Mouse (Mus musculus): ENCODE data around the gene Dolk.
A peak's percentile ranks its signal among the peaks of the same experiment; 100 is the strongest.

Gene Dolk

GRCm38 (mm10) chr2:30247681-30248080, 38.5 kb downstream of the Dolk start:
- no peak for DNase-seq

- DNase-seq: no peak
Measured at GRCm38 (mm10) chr2:30247036-30247435, 39.1 kb downstream of the Dolk start.

GRCm38 (mm10) chr2:30244595-30245178, 41.4 kb downstream of the Dolk start:
- DNase-seq: no peak

- DNase-seq: no peak
Measured at GRCm38 (mm10) chr2:30243391-30243790, 42.7 kb downstream of the Dolk start.

GRCm38 (mm10) chr2:30242509-30242908, 43.6 kb downstream of the Dolk start:
- DNase-seq: peak; percentile 61 to 74

- DNase-seq: no peak
Measured at GRCm38 (mm10) chr2:30240267-30240666, 45.9 kb downstream of the Dolk start, which contains the start of gene Gm28035. TSS of gene Gm28035 (plus strand) at chr2:30240567.

GRCm38 (mm10) chr2:30239777-30240176, 46.4 kb downstream of the Dolk start:
- DNase-seq: peak; percentile 61 to 70

GRCm38 (mm10) chr2:30238906-30239465, 47.1 kb downstream of the Dolk start:
- DNase-seq: no peak

- peak; percentile 79 to 88 for DNase-seq
Measured at GRCm38 (mm10) chr2:30237881-30238280, 48.3 kb downstream of the Dolk start.

- DNase-seq: peak; percentile 100
Measured at GRCm38 (mm10) chr2:30237199-30237880, 48.8 kb downstream of the Dolk start, which contains the start of gene Lrrc8a. TSS of gene Lrrc8a (plus strand) at chr2:30237715.

- DNase-seq: no peak
Measured at GRCm38 (mm10) chr2:30236426-30237198, 49.5 kb downstream of the Dolk start.

- no peak for DNase-seq
Measured at GRCm38 (mm10) chr2:30235593-30235992, 50.5 kb downstream of the Dolk start.
